8 mouse cellular contexts compared by ENCODE assay signal in genomic region chr7:141099911-141100691, GRCm38 (mm10). TPM values are rescaled to one million over a fixed set of nuclear protein-coding genes. Genes with fewer than 3 reads are reported as not detected.
DNase-seq lines count a peak whose midpoint lies in the region; ATAC-seq lines count a peak whose summit lies in the region.

Gene Sigirr (minus strand): TSS chr7:141100572.

- no peaks in the 10 kb centered on the region for H3K36me3 ChIP-seq in embryonic facial prominence, embryonic 13.5 days
- H3K36me3 ChIP-seq in hindbrain, embryonic 16.5 days (ENCODE audit: control insufficient read depth, insufficient read depth, low read length), result no peaks in the 10 kb centered on the region
- no peaks in the 10 kb centered on the region for H3K36me3 ChIP-seq in midbrain, embryonic 15.5 days (replicated peaks)

- peaks cover 11% of the 10 kb centered on the region for H3K4me1 ChIP-seq in embryonic facial prominence, embryonic 13.5 days
- peaks cover 6% of the 10 kb centered on the region; the same call in 1 of the 2 replicates for H3K4me1 ChIP-seq in hindbrain, embryonic 16.5 days (ENCODE audit: control insufficient read depth, insufficient read depth, low read depth, low read length)
- H3K4me1 ChIP-seq in midbrain, embryonic 15.5 days, result peaks cover 13% of the 10 kb centered on the region

- WGBS in embryonic facial prominence, embryonic 13.5 days, result under 1% methylated on average over 56 of the region's 56 CpGs
- WGBS in hindbrain, embryonic 16.5 days, result 1% methylated on average over 56 of the region's 56 CpGs
- under 1% methylated on average over 56 of the region's 56 CpGs for WGBS in midbrain, embryonic 15.5 days

- DNase-seq in urinary bladder, postnatal 14 days (ENCODE audit: low spot score), result peak; percentile 66
- no peak for DNase-seq in urinary bladder, postnatal 4 days (ENCODE audit: low spot score in 2 of 2)
- peak; percentile 50 for DNase-seq in liver
- peak; percentile 42 to 52 for DNase-seq in thymus, adult 18-20 months
- no peak for DNase-seq in cerebellum, adult 11 months

- ATAC-seq in embryonic facial prominence, embryonic 13.5 days (ENCODE audit: insufficient number of reproducible peaks, insufficient read depth, low FRiP score, low TSS enrichment, low read depth), result no peak
- peak; percentile 73; the same call in 1 of the 2 replicates for ATAC-seq in hindbrain, embryonic 16.5 days
- peak; percentile 45; the same call in 1 of the 2 replicates for ATAC-seq in midbrain, embryonic 15.5 days (replicated peaks)

- no peak within 1 kb of the TSS for H3K27ac ChIP-seq in embryonic facial prominence, embryonic 13.5 days
- no peak within 1 kb of the TSS for H3K27ac ChIP-seq in hindbrain, embryonic 16.5 days (ENCODE audit: low read depth, low read length)
- H3K27ac ChIP-seq in midbrain, embryonic 15.5 days, result no peak within 1 kb of the TSS

- H3K4me3 ChIP-seq in embryonic facial prominence, embryonic 13.5 days, result peak within 1 kb of the TSS; percentile 44
- peak within 1 kb of the TSS; percentile 49 for H3K4me3 ChIP-seq in hindbrain, embryonic 16.5 days (ENCODE audit: low read length)
- H3K4me3 ChIP-seq in midbrain, embryonic 15.5 days, result peak within 1 kb of the TSS; percentile 44

- H3K9me3 ChIP-seq in embryonic facial prominence, embryonic 13.5 days, result no peaks in the 10 kb centered on the region
- no peaks in the 10 kb centered on the region for H3K9me3 ChIP-seq in hindbrain, embryonic 16.5 days (ENCODE audit: control insufficient read depth, low read length)
- no peaks in the 10 kb centered on the region for H3K9me3 ChIP-seq in midbrain, embryonic 15.5 days

- peak within 1 kb of the TSS; percentile 71 for H3K4me2 ChIP-seq in embryonic facial prominence, embryonic 13.5 days
- peak within 1 kb of the TSS; percentile 74 for H3K4me2 ChIP-seq in hindbrain, embryonic 16.5 days (ENCODE audit: low read length)
- peak within 1 kb of the TSS; percentile 77 for H3K4me2 ChIP-seq in midbrain, embryonic 15.5 days

- peaks cover 47% of the 10 kb centered on the region for H3K27me3 ChIP-seq in embryonic facial prominence, embryonic 13.5 days
- H3K27me3 ChIP-seq in hindbrain, embryonic 16.5 days (replicated peaks; ENCODE audit: control insufficient read depth, insufficient read depth, low read length), result peaks cover 31% of the 10 kb centered on the region
- H3K27me3 ChIP-seq in midbrain, embryonic 15.5 days (replicated peaks), result peaks cover 42% of the 10 kb centered on the region

- H3K9ac ChIP-seq in embryonic facial prominence, embryonic 13.5 days, result peak within 1 kb of the TSS; percentile 60
- H3K9ac ChIP-seq in hindbrain, embryonic 16.5 days (ENCODE audit: low read depth, low read length), result peak within 1 kb of the TSS; percentile 45
- peak within 1 kb of the TSS; percentile 45 for H3K9ac ChIP-seq in midbrain, embryonic 15.5 days

RNA-seq across cellular contexts. Expression of gene Sigirr, which starts in this region (rescaled TPM):
- polyA plus RNA-seq in embryonic facial prominence, embryonic 13.5 days (2015; fragmentation: Nextera tagmentation; extraction: Ambion mirVana), result 2.4 and 3.8 TPM in 2 replicates
- polyA plus RNA-seq in hindbrain, embryonic 16.5 days (2015; fragmentation: Nextera tagmentation; extraction: Ambion mirVana), result 3.2 and 3.3 TPM in 2 replicates
- 2.3 and 2.7 TPM in 2 replicates for polyA plus RNA-seq in midbrain, embryonic 15.5 days (2015; fragmentation: Nextera tagmentation; extraction: Ambion mirVana)

Comparison
In these comparisons a context has a peak if more than half of its experiments do, and no peak if none do; other contexts are left out.
1. DNase-seq: peak in urinary bladder, postnatal 14 days (single experiment), liver (single experiment) and thymus, adult 18-20 months (2 of 2); none in urinary bladder, postnatal 4 days (0 of 2) and cerebellum, adult 11 months (single experiment).
2. Peak in every context shown above with its lines, with median percentiles within 50 percentile points of each other: H3K4me2 ChIP-seq, H3K4me3 ChIP-seq and H3K9ac ChIP-seq.